Mouse (Mus musculus): Measurements from ENCODE around the gene Plek.

DNA sequence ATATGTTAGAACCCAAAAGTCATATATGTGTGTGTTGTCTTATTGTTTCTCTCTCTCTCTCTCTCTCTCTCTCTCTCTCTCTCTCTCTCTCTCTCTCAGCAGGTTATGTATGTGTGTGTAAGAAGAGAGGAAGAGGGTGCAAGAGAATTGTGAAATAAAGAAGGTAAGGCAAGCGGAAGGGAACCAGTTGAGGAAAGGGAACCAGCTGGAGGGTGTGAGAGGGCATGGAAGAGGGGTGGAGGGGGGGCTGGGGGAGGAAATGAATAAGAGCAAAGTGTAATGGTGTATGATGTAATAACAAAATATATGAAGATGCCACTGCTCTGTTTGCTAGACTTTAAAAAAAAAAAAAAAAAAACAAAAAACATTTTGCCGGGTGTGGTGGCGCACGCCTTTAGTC is 52.8 kb downstream of the Plek start:
- no peak for TF ChIP-seq CTCF (IDR thresholded peaks at IDR 0.05; ENCODE audit: low read depth, low read length)
- no peak for TF ChIP-seq POLR2A (IDR thresholded peaks at IDR 0.05; ENCODE audit: borderline replicate concordance, low read depth, low read length)
